ENCODE assay signal across 18 mouse cellular contexts in genomic region chr9:63187310-63187709, GRCm38 (mm10). TPM values are rescaled to one million over a fixed set of nuclear protein-coding genes. Genes with fewer than 3 reads are reported as not detected.
DNase-seq lines count a peak whose midpoint lies in the region; ATAC-seq and TF ChIP-seq lines count a peak whose summit lies in the region.
"Had no signal": no experiment of that assay in that cellular context is flagged by ENCODE, and none has a peak within 500 bp of the region (broad histone marks: within the 10 kb centered on the region; RNA-seq: fewer than 3 reads in every experiment).

No protein-coding gene starts in this region.

- H3K9ac ChIP-seq in kidney, embryonic 16.5 days (replicated peaks; ENCODE audit: low read length), result no peak overlapping the region
- no peak overlapping the region for H3K9ac ChIP-seq in midbrain, embryonic 11.5 days (ENCODE audit: low read length)
- H3K9ac ChIP-seq in midbrain, postnatal 0 days (replicated peaks; ENCODE audit: low read length, poor library complexity, severe bottlenecking), result no peak overlapping the region
- H3K9ac ChIP-seq: embryonic facial prominence, embryonic 15.5 days had no signal

- H3K4me1 ChIP-seq in kidney, embryonic 16.5 days (ENCODE audit: insufficient read depth, low read length), result peaks cover 9% of the 10 kb centered on the region; the same call in 1 of the 2 replicates
- peaks cover 32% of the 10 kb centered on the region for H3K4me1 ChIP-seq in midbrain, embryonic 11.5 days (ENCODE audit: control insufficient read depth, insufficient read depth, low read length)
- H3K4me1 ChIP-seq in midbrain, postnatal 0 days (ENCODE audit: insufficient read depth, low read length), result 0 out of 2 replicates have a peak, but pooled peaks cover 3% of the 10 kb centered on the region

- no peak for TF ChIP-seq CTCF in midbrain, postnatal 0 days (IDR thresholded peaks at IDR 0.05)

- no peak overlapping the region for H3K4me3 ChIP-seq in kidney, embryonic 16.5 days (ENCODE audit: low read length)
- H3K4me3 ChIP-seq in midbrain, embryonic 11.5 days (ENCODE audit: low read depth, low read length), result no peak overlapping the region
- no peak overlapping the region for H3K4me3 ChIP-seq in midbrain, postnatal 0 days (ENCODE audit: low read depth, low read length)
- H3K4me3 ChIP-seq: embryonic facial prominence, embryonic 15.5 days had no signal

- no peak overlapping the region for H3K27ac ChIP-seq in kidney, embryonic 16.5 days (ENCODE audit: low read length)
- no peak overlapping the region for H3K27ac ChIP-seq in midbrain, embryonic 11.5 days (ENCODE audit: low read depth, low read length)
- no peak overlapping the region for H3K27ac ChIP-seq in midbrain, postnatal 0 days (ENCODE audit: low read depth, low read length)
- H3K27ac ChIP-seq: embryonic facial prominence, embryonic 15.5 days; kidney, postnatal 0 days had no signal

- 28% methylated on average over 7 of the region's 7 CpGs for WGBS in kidney, embryonic 16.5 days
- 12% methylated on average over 7 of the region's 7 CpGs for WGBS in midbrain, embryonic 11.5 days
- 15% methylated on average over 7 of the region's 7 CpGs for WGBS in midbrain, postnatal 0 days

- DNase-seq in kidney, postnatal 10 days, result peak; percentile 64
- DNase-seq in midbrain, embryonic 11.5 days (ENCODE audit: low spot score, missing footprints), result no peak
- DNase-seq in midbrain, postnatal 0 days (ENCODE audit: low spot score), result no peak
- DNase-seq in adrenal gland, postnatal 25 days, result peak; percentile 24
- peak; percentile 7 to 38 for DNase-seq in lung, postnatal 4 days
- DNase-seq in urinary bladder, postnatal 36 days (ENCODE audit: low spot score in 2 of 2), result no peak
- no peak for DNase-seq in right cerebral cortex, postnatal 10 days (ENCODE audit: low spot score in 2 of 2)
- DNase-seq: cerebellum, adult 11-12 months; heart, postnatal 36 days; right cerebral cortex, postnatal 4 days had no signal

- peaks cover 4% of the 10 kb centered on the region; the same call in 1 of the 2 replicates for H3K36me3 ChIP-seq in kidney, embryonic 16.5 days (ENCODE audit: insufficient read depth, low read length)
- H3K36me3 ChIP-seq in midbrain, embryonic 11.5 days (ENCODE audit: control insufficient read depth, insufficient read depth, low read length), result no peaks in the 10 kb centered on the region
- no peaks in the 10 kb centered on the region for H3K36me3 ChIP-seq in midbrain, postnatal 0 days (ENCODE audit: insufficient read depth, low read length)
- H3K36me3 ChIP-seq: embryonic facial prominence, embryonic 15.5 days had no signal

- no peak overlapping the region for H3K4me2 ChIP-seq in kidney, embryonic 16.5 days (replicated peaks; ENCODE audit: low read depth, low read length)
- H3K4me2 ChIP-seq in midbrain, embryonic 11.5 days, result peak overlapping the region; percentile 3; the same call in 1 of the 2 replicates
- H3K4me2 ChIP-seq in midbrain, postnatal 0 days (ENCODE audit: low read depth, low read length, poor library complexity, severe bottlenecking), result no peak overlapping the region
- H3K4me2 ChIP-seq: embryonic facial prominence, embryonic 15.5 days; heart, embryonic 11.5 days had no signal

- no peak for ATAC-seq in kidney, embryonic 16.5 days (ENCODE audit: low FRiP score, low TSS enrichment)
- ATAC-seq in midbrain, embryonic 11.5 days (ENCODE audit: low FRiP score), result peak; percentile 58; the same call in 1 of the 2 replicates
- ATAC-seq in midbrain, postnatal 0 days (ENCODE audit: low FRiP score), result no peak
- ATAC-seq: forebrain, embryonic 14.5 days had no signal

- no peaks in the 10 kb centered on the region for H3K27me3 ChIP-seq in kidney, embryonic 16.5 days (ENCODE audit: insufficient read depth, low read length)
- peaks cover 15% of the 10 kb centered on the region for H3K27me3 ChIP-seq in midbrain, embryonic 11.5 days (ENCODE audit: control insufficient read depth, insufficient read depth, low read length)
- H3K27me3 ChIP-seq in midbrain, postnatal 0 days (ENCODE audit: insufficient read depth, low read length), result no peaks in the 10 kb centered on the region
- H3K27me3 ChIP-seq: embryonic facial prominence, embryonic 15.5 days had no signal

- no peaks in the 10 kb centered on the region for H3K9me3 ChIP-seq in kidney, embryonic 16.5 days (ENCODE audit: low read length)
- H3K9me3 ChIP-seq in midbrain, embryonic 11.5 days (ENCODE audit: control insufficient read depth, low read length), result no peaks in the 10 kb centered on the region
- no peaks in the 10 kb centered on the region for H3K9me3 ChIP-seq in midbrain, postnatal 0 days (ENCODE audit: low read length)
- H3K9me3 ChIP-seq: embryonic facial prominence, embryonic 15.5 days had no signal

RNA-seq across cellular contexts. Expression of gene Skor1, which starts 38.5 kb away (rescaled TPM):
- polyA plus RNA-seq in kidney, embryonic 16.5 days (2015; fragmentation: Nextera tagmentation; extraction: Ambion mirVana), result not detected in 2 replicates
- polyA plus RNA-seq in midbrain, embryonic 11.5 days (2014; fragmentation: Nextera tagmentation; extraction: Ambion mirVana), result 0.05 and 0.10 TPM in 2 replicates
- 1.2 and 5.5 TPM in 2 replicates for total RNA-seq in midbrain, postnatal 0 days (2014; rRNA removed)
- polyA plus RNA-seq in midbrain, postnatal 0 days (2015; fragmentation: Nextera tagmentation; extraction: Ambion mirVana), result 0.07 and 0.26 TPM in 2 replicates
- 0.12 TPM in 1 of 2 replicates, not detected in the other for total RNA-seq in adrenal gland, postnatal 25 days (2021)
- total RNA-seq: common myeloid progenitor, adult 5-6 weeks had no signal
- polyA plus RNA-seq: C2C12; embryonic facial prominence, embryonic 15.5 days; heart, embryonic 11.5 days; kidney, postnatal 0 days; liver, embryonic 16.5 days had no signal

Comparison
In these comparisons a context has a peak if more than half of its experiments do, and no peak if none do; other contexts are left out.
1. DNase-seq: peak in kidney, postnatal 10 days (single experiment), adrenal gland, postnatal 25 days (single experiment) and lung, postnatal 4 days (2 of 2); none in midbrain, embryonic 11.5 days (single experiment), midbrain, postnatal 0 days (single experiment), urinary bladder, postnatal 36 days (0 of 2) and right cerebral cortex, postnatal 10 days (0 of 2).